Mouse (Mus musculus): ENCODE measurements at regions not wholly inside any gene's neighbourhood (a gene's known extent, or its start where the extent isn't known, plus 50 kb on each side); places are given as distances from the start of the nearest gene placed in this dataset.

DNA sequence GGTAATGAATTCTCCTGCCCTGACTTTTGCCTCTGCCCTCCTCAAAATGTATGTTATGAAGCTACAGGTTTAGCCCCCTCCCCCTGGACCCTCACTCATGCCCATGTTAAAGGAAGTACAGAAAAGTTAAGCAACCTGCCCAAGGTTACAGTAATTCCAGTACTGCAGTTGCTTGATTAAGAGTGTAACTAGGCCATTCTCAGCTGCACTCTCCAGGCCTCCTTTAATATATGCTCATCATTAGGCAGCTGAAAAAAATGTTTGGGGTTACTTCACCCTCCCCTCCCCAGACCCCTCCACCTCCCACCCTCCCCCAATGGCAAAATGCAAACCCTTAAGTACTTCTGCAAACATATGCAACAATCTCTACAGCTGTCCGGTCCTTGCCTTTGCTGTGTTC is 101.6 kb upstream of the Spred1 start:
- TF ChIP-seq GATA1 (IDR thresholded peaks at IDR 0.05; ENCODE audit: borderline replicate concordance, low read length) (no peak), FLI1 (IDR thresholded peaks at IDR 0.05; ENCODE audit: low read length) (no peak)

Measured in megakaryocyte, embryonic 14.5 days (primary cell).